Mouse (Mus musculus) liver, embryonic 15.5 days (tissue): ENCODE measurements around the gene Nif3l1. TPM values are rescaled to one million over a fixed set of nuclear protein-coding genes. Genes with fewer than 3 reads are reported as not detected.
A peak's percentile ranks its signal among the peaks of the same experiment; 100 is the strongest.

Source experiments
- ATAC-seq: fragments of 200-750 bp; cut with Nextera tagmentation; 2 replicates; pipeline ENCODE4 v1.8.0; 2017; ENCODE audit warnings: moderate number of reproducible peaks, mild to moderate bottlenecking, moderate library complexity; ENCODE audit not compliant: insufficient read depth
- H3K27ac ChIP-seq: fragments of 300-500 bp; sonication (generic); replicated peaks from 2 replicates; pipeline ENCODE4 v1.5.1; 2015; ENCODE audit warnings: mild to moderate bottlenecking, inconsistent platforms
- H3K27me3 ChIP-seq: fragments of 300-500 bp; sonication (generic); 2 replicates; pipeline ENCODE4 v1.6.1; 2015; ENCODE audit warnings: mild to moderate bottlenecking, inconsistent platforms
- H3K36me3 ChIP-seq: fragments of 300-500 bp; sonication (generic); replicated peaks from 2 replicates; pipeline ENCODE4 v1.6.1; 2015; ENCODE audit warnings: moderate library complexity, mild to moderate bottlenecking, inconsistent platforms
- H3K4me1 ChIP-seq: fragments of 300-500 bp; sonication (generic); replicated peaks from 2 replicates; pipeline ENCODE4 v1.6.1; 2015; ENCODE audit warnings: inconsistent platforms
- H3K4me2 ChIP-seq: fragments of 300-500 bp; sonication (generic); 2 replicates; pipeline ENCODE4 v1.6.1; 2015; ENCODE audit warnings: moderate library complexity, mild to moderate bottlenecking, inconsistent platforms
- H3K4me3 ChIP-seq: fragments of 300-500 bp; sonication (generic); replicated peaks from 2 replicates; pipeline ENCODE4 v1.5.1; 2015; ENCODE audit warnings: mild to moderate bottlenecking, inconsistent platforms
- H3K9ac ChIP-seq: fragments of 300-500 bp; sonication (generic); 2 replicates; pipeline ENCODE4 v1.6.1; 2015; ENCODE audit warnings: moderate library complexity, mild to moderate bottlenecking, inconsistent platforms
- H3K9me3 ChIP-seq: fragments of 300-500 bp; sonication (generic); replicated peaks from 2 replicates; pipeline ENCODE4 v1.6.1; 2016; ENCODE audit warnings: inconsistent platforms
- WGBS: fragments of 180-500 bp; shearing (Covaris S2); methylation state at CpG from one replicate; pipeline ENCODE4 v1.1.7; 2015; ENCODE audit warnings: mixed read lengths; ENCODE audit not compliant: insufficient replicate concordance; 5-methylcytosine and 5-hydroxymethylcytosine counted together
- polyA plus RNA-seq: library from polyadenylated mRNA; unstranded; fragments of >200 nt; fragmentation: Nextera tagmentation; extraction: Ambion mirVana; gene quantifications from 2 replicates; pipeline ENCODE4 v1.2.1, GENCODE M21; 2015

Nif3l1 gene
- polyA plus RNA-seq, result 13.2 and 13.9 TPM in 2 replicates

DNA sequence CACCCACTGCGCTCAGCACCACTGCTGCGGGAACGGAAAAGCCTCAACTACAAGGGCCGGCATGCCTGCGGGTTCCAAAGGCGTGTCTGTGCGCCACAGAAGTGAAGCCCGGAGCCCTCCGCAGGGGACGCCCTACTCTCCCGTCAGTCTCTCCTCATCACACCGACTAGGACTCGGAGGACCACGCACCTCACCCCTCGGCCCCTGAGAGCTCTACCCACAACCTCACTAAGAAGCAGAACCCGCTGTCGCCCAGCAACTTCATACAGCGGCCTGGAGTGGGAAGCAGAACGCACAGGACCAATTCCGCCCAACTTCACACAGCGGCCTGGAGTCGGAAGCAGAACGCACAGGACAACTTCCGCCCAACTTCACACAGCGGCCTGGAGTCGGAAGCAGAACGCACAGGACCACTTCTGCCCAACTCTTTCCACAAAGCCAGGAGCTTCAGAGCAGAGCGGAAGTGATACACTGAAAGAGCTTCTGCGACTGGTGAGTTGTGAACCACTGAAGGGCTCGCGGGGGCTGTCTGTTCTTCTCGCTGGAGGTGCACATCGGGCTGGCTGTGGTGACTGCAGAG lies at the start of gene Nif3l1, which contains the start of gene Ppil3:
Nif3l1 (plus strand) TSS at position 9 of the 580 bp plus-strand sequence.
Ppil3 (minus strand) TSS at position 344 of the 580 bp plus-strand sequence.
- peaks cover 27% of the 10 kb centered on the region for H3K36me3 ChIP-seq
- peak; percentile 91 for ATAC-seq
- peak within 1 kb of the TSS; percentile 86 for H3K4me2 ChIP-seq
- under 1% methylated on average over 33 of the region's 33 CpGs for WGBS
- H3K4me3 ChIP-seq, result peak within 1 kb of the TSS; percentile 76
- H3K4me1 ChIP-seq, result peaks cover 25% of the 10 kb centered on the region
- H3K9ac ChIP-seq, result peak within 1 kb of the TSS; percentile 72
- peak within 1 kb of the TSS; percentile 85 for H3K27ac ChIP-seq
- no peaks in the 10 kb centered on the region for H3K27me3 ChIP-seq
- H3K9me3 ChIP-seq, result no peaks in the 10 kb centered on the region

DNA sequence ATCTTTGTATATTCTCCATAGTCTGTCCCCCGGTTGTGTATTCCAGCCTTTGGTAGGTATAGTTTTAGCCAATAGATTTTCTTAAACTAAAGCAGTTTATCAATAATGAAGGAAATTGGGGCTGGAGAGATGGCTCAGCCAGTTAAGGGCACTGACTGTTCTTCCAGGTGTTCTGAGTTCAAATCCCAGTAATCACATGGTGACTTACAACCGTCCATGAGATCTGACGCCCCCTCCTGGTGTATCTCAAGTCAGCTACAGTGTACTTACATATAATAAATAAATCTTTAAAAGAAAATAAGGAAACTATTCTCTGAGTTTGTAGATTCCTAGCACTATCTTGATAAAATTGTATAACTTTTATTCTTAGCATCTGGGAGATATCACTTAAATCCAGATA lies 49.6 kb upstream of the Nif3l1 start:
- Histone ChIP-seq H3K9me3 (no peaks in the 10 kb centered on the region), H3K4me3 (no peak overlapping the region; the same call in 1 of the 2 replicates), H3K4me1 (peaks cover 30% of the 10 kb centered on the region), H3K27ac (no peak overlapping the region), H3K4me2 (peak overlapping the region; percentile 77), H3K27me3 (no peaks in the 10 kb centered on the region), H3K9ac (0 out of 2 replicates have a peak overlapping the region, but pooled peaks have one; percentile 3), H3K36me3 (peaks cover 57% of the 10 kb centered on the region)
- WGBS, result 76% methylated on average over 3 of the region's 3 CpGs
- ATAC-seq, result no peak

DNA sequence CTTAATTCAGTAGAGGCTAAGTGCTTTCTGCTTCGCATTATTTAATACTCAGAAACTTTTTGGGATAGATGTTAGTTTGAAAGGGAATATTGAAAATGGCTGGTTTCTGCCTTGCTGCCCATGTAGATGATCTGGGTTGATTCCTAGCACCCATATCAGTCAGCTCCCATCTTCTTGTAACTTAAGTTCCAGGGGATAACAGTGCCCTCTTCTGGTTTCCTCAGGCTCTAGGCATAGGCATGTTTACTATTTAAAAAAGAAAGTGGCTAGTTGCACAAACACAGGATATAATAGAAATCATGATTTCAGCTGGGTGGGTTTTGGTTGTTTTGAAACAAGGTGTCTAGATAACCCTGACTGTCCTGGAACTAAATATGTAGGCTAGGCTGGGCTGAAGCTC lies 48.8 kb upstream of the Nif3l1 start:
- Histone ChIP-seq H3K4me3 (no peak overlapping the region), H3K4me1 (peaks cover 30% of the 10 kb centered on the region), H3K36me3 (peaks cover 65% of the 10 kb centered on the region), H3K9ac (no peak overlapping the region), H3K27ac (no peak overlapping the region), H3K4me2 (no peak overlapping the region), H3K9me3 (no peaks in the 10 kb centered on the region), H3K27me3 (no peaks in the 10 kb centered on the region)
- WGBS, result 74% methylated on average over 1 of the region's 1 CpGs
- ATAC-seq, result no peak

DNA sequence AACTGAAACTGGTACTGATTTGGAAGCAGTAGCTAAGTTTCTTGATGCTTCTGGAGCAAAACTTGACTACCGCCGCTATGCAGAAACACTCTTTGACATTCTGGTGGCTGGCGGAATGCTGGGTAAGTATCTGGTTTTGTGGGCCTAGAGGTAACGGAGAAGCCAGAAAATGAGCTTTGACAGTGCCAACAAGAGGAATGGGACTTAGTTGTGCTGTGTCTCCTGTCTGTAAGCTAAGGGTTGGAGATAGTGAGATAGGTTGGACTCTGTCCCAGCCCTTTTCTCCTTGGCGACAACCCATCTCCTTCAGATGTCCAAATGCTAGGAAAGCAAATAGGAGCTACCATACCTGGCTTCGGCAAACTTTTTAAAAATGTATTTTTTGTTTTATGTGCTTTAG lies 47.2 kb upstream of the Nif3l1 start:
- no peak overlapping the region for H3K27ac ChIP-seq
- 90% methylated on average over 6 of the region's 6 CpGs for WGBS
- no peaks in the 10 kb centered on the region for H3K27me3 ChIP-seq
- H3K9ac ChIP-seq, result no peak overlapping the region
- no peak overlapping the region for H3K4me3 ChIP-seq
- peaks cover 18% of the 10 kb centered on the region for H3K4me1 ChIP-seq
- ATAC-seq, result no peak
- no peak overlapping the region for H3K4me2 ChIP-seq
- no peaks in the 10 kb centered on the region for H3K9me3 ChIP-seq
- peaks cover 79% of the 10 kb centered on the region for H3K36me3 ChIP-seq

DNA sequence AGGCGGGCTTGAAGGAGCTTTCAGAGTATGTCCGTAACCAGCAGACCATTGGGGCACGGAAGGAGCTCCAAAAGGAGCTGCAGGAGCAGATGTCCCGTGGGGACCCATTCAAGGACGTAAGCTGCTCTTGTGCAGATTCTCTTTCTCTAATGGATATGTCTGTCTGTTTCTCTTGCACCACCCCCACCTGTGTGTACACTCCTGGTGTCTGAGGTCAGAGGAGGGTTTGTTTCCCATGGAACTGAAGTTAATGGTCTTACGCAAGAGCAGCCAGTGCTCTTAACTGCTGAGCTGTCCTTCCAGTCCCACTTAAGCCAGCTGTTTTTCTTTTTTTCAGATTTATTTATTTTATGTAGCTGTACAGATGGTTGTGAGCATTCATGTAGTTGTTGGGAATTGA lies 43.6 kb upstream of the Nif3l1 start:
- no peaks in the 10 kb centered on the region for H3K27me3 ChIP-seq
- H3K36me3 ChIP-seq, result peaks cover 87% of the 10 kb centered on the region
- H3K27ac ChIP-seq, result no peak overlapping the region
- no peak overlapping the region for H3K4me2 ChIP-seq
- no peak overlapping the region for H3K9ac ChIP-seq
- peak; percentile 80 for ATAC-seq
- 76% methylated on average over 6 of the region's 6 CpGs for WGBS
- no peak overlapping the region for H3K4me3 ChIP-seq
- H3K4me1 ChIP-seq, result 0 out of 2 replicates have a peak, but pooled peaks cover 3% of the 10 kb centered on the region
- H3K9me3 ChIP-seq, result no peaks in the 10 kb centered on the region

DNA sequence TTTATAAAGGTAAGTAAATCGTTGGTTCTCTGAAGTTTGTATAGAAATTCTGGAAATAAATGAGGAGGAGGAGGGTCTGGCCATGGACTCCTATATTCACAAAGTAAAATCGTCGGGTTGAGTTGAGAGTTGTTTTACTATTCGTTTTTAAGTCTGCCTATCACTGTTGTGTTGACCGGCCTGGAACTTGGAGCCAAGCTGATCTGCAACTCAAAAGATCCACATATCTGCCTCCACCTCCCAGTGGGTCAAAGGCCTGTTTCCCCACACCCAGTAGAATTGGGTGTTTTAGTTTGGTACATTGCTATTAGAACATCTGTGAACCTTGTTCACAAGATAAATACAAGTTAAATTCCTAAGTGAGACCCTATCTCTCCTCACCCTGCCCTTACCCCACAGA lies 41.2 kb upstream of the Nif3l1 start:
- peaks cover 81% of the 10 kb centered on the region for H3K36me3 ChIP-seq
- no peak overlapping the region for H3K27ac ChIP-seq
- H3K4me2 ChIP-seq, result no peak overlapping the region
- H3K4me3 ChIP-seq, result no peak overlapping the region
- WGBS, result 84% methylated on average over 5 of the region's 5 CpGs
- no peaks in the 10 kb centered on the region for H3K27me3 ChIP-seq
- H3K9me3 ChIP-seq, result no peaks in the 10 kb centered on the region
- H3K9ac ChIP-seq, result no peak overlapping the region
- 0 out of 2 replicates have a peak, but pooled peaks cover 3% of the 10 kb centered on the region for H3K4me1 ChIP-seq
- no peak for ATAC-seq

DNA sequence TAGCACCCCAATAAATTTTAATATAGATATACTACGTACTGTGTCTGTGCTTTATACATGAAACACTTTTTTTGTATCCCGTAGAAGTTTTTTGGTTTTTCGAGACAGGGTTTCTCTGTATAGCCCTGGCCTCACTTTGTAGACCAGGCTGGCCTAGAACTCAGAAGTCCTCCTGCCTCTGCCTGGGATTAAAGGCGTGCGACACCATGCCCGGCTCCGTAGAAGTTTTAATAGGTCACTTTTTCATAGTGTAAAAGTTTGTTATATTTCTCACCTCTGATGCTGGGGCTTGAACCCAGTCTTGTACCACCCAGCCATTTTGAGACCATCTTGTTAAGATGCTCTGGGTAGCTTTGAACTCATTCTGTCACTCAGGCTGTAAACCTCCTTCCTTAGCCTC lies 37.6 kb upstream of the Nif3l1 start:
- H3K27ac ChIP-seq, result no peak overlapping the region
- no peak overlapping the region for H3K9ac ChIP-seq
- H3K27me3 ChIP-seq, result no peaks in the 10 kb centered on the region
- ATAC-seq, result no peak
- H3K4me2 ChIP-seq, result no peak overlapping the region
- 91% methylated on average over 7 of the region's 7 CpGs for WGBS
- peaks cover 81% of the 10 kb centered on the region for H3K36me3 ChIP-seq
- no peak overlapping the region for H3K4me3 ChIP-seq
- H3K9me3 ChIP-seq, result no peaks in the 10 kb centered on the region
- no peaks in the 10 kb centered on the region for H3K4me1 ChIP-seq

DNA sequence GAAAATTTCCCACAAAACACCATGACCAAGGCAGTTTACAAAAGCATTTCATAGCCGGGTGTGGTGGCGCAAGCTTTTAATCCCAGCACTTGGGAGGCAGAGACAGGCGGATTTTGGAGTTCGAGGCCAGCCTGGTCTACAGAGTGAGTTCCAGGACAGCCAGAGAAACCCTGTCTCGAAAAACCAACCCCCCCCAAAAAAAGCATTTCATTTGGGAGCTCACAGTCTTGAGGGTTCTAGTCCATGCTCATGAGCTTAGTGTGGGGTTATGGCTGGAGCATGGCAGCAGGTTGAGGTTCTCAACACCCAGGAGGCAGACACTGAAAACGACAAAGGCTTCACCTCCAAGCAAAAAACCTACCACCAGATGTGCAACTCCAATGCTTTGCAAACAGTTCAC lies 36.8 kb upstream of the Nif3l1 start:
- 77% methylated on average over 6 of the region's 6 CpGs for WGBS
- no peak overlapping the region for H3K9ac ChIP-seq
- no peaks in the 10 kb centered on the region for H3K9me3 ChIP-seq
- peaks cover 81% of the 10 kb centered on the region for H3K36me3 ChIP-seq
- H3K27me3 ChIP-seq, result no peaks in the 10 kb centered on the region
- no peaks in the 10 kb centered on the region for H3K4me1 ChIP-seq
- no peak overlapping the region for H3K4me3 ChIP-seq
- ATAC-seq, result no peak
- no peak overlapping the region for H3K27ac ChIP-seq
- no peak overlapping the region for H3K4me2 ChIP-seq

DNA sequence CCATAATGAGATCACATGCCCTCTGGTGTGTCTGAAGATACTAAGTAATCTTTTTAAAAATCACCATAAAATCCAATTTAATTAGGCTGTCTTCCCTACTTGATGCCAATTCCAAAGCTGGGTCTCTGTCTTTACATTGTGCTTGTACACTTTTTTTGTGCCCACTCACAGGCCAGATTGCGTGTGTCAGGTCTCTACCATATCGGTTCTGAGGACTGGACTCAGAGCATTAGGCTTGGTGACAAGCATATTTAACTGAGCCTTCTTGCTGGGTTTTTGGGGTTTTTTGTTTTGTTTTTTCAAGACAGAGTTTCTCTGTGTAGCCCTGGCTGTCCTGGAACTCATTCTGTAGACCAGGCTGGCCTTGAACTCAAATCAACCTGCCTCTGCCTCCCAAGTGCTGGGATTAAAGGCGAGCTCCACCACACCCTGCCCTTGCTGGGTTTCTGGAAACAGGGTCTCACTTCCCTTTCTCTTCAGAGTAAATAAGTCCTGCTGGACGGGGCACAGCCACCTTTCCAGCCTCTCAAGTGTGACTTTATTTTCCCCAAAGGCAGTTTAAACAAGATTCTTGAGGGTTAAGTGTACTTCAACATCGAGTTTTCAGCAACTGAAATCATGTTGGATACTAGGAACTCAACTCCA lies 35.3 kb upstream of the Nif3l1 start:
- no peaks in the 10 kb centered on the region for H3K27me3 ChIP-seq
- no peak overlapping the region for H3K4me3 ChIP-seq
- no peaks in the 10 kb centered on the region for H3K9me3 ChIP-seq
- no peaks in the 10 kb centered on the region for H3K4me1 ChIP-seq
- H3K36me3 ChIP-seq, result peaks cover 82% of the 10 kb centered on the region
- WGBS, result 70% methylated on average over 5 of the region's 5 CpGs
- H3K4me2 ChIP-seq, result no peak overlapping the region
- H3K9ac ChIP-seq, result no peak overlapping the region
- H3K27ac ChIP-seq, result no peak overlapping the region
- ATAC-seq, result no peak

DNA sequence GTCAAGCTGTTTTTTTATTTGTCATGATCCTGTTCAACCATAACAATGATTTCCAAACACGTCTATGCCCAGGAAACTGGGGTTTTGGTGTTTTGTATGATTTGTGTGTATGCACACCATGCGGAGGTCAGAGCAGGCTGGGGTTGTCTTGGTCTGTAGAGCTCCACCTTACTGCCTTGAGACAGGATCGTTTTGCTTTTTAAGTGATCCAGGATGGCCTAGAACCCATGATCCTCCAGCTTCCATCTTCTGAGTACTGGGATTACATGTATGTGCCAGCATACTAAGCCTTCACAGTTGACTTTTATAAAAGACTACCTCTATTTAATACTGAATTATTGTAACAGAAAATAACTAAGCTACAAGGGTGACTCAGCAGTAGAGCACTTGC lies 34.8 kb upstream of the Nif3l1 start:
- Histone ChIP-seq H3K4me2 (no peak overlapping the region), H3K4me3 (no peak overlapping the region), H3K4me1 (no peaks in the 10 kb centered on the region), H3K27me3 (no peaks in the 10 kb centered on the region), H3K36me3 (peaks cover 85% of the 10 kb centered on the region), H3K9ac (no peak overlapping the region), H3K27ac (no peak overlapping the region), H3K9me3 (no peaks in the 10 kb centered on the region)
- 63% methylated on average over 3 of the region's 3 CpGs for WGBS
- ATAC-seq, result no peak

DNA sequence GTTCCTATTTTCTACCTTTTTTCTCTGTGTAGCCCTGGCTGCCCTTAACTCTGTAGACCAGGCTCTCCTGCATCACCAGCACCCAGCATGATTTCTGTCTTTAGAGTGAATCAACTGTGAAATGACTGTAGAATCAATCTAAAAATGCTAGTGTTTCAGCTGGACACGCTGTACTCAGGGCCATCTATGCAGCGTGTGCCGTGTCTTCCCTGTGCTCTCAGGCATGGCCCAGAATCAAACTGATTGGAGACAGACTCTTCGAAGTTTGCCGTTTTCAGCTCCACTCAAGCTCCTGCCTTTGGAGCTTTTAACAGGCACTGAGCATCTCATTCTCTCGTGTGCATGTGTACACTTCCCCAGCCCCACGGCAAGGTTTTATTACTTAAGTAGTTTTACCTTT lies 34.2 kb upstream of the Nif3l1 start:
- peaks cover 86% of the 10 kb centered on the region for H3K36me3 ChIP-seq
- no peak overlapping the region for H3K4me3 ChIP-seq
- H3K27me3 ChIP-seq, result no peaks in the 10 kb centered on the region
- H3K4me1 ChIP-seq, result no peaks in the 10 kb centered on the region
- H3K9me3 ChIP-seq, result no peaks in the 10 kb centered on the region
- no peak overlapping the region for H3K9ac ChIP-seq
- H3K27ac ChIP-seq, result no peak overlapping the region
- no peak for ATAC-seq
- 89% methylated on average over 7 of the region's 7 CpGs for WGBS
- H3K4me2 ChIP-seq, result no peak overlapping the region
